Mouse (Mus musculus) kidney, embryonic 15.5 days (tissue): ENCODE data around the gene Mtss1l. TPM values are rescaled to one million over a fixed set of nuclear protein-coding genes. Genes with fewer than 3 reads are reported as not detected.

Experiments
- ATAC-seq: fragments of 200-750 bp; cut with Nextera tagmentation; replicated peaks from 2 replicates; pipeline ENCODE4 v1.8.0; 2017; ENCODE audit warnings: moderate TSS enrichment; ENCODE audit not compliant: low FRiP score
- H3K27ac ChIP-seq: fragments of 300-500 bp; sonication (generic); 2 replicates; pipeline ENCODE4 v1.5.1; 2015; ENCODE audit warnings: mild to moderate bottlenecking, inconsistent platforms
- H3K27me3 ChIP-seq: fragments of 300-500 bp; sonication (generic); 2 replicates; pipeline ENCODE4 v1.6.1; 2015; ENCODE audit warnings: inconsistent platforms
- H3K36me3 ChIP-seq: fragments of 300-500 bp; sonication (generic); 2 replicates; pipeline ENCODE4 v1.6.1; 2015; ENCODE audit warnings: inconsistent platforms
- H3K4me1 ChIP-seq: fragments of 300-500 bp; sonication (generic); 2 replicates; pipeline ENCODE4 v1.6.1; 2015; ENCODE audit warnings: inconsistent platforms
- H3K4me2 ChIP-seq: fragments of 300-500 bp; sonication (generic); 2 replicates; pipeline ENCODE4 v1.6.1; 2015; ENCODE audit warnings: moderate library complexity, mild to moderate bottlenecking, inconsistent platforms
- H3K4me3 ChIP-seq: fragments of 300-500 bp; sonication (generic); replicated peaks from 2 replicates; pipeline ENCODE4 v1.5.1; 2015; ENCODE audit warnings: mild to moderate bottlenecking, inconsistent platforms
- H3K9ac ChIP-seq: fragments of 300-500 bp; sonication (generic); 2 replicates; pipeline ENCODE4 v1.6.1; 2015; ENCODE audit warnings: mild to moderate bottlenecking, inconsistent platforms
- H3K9me3 ChIP-seq: fragments of 300-500 bp; sonication (generic); replicated peaks from 2 replicates; pipeline ENCODE4 v1.6.1; 2016; ENCODE audit warnings: inconsistent platforms
- WGBS: fragments of 180-500 bp; shearing (Covaris S2); methylation state at CpG from one replicate; pipeline ENCODE4 v1.1.7; 2015; ENCODE audit warnings: mixed read lengths; 5-methylcytosine and 5-hydroxymethylcytosine counted together
- polyA plus RNA-seq: library from polyadenylated mRNA; unstranded; fragments of >200 nt; fragmentation: Nextera tagmentation; extraction: Ambion mirVana; gene quantifications from 2 replicates; pipeline ENCODE4 v1.2.1, GENCODE M21; 2015

Gene Mtss1l
- polyA plus RNA-seq, 1 experiment from 2014 or later: 8.3 TPM

DNA sequence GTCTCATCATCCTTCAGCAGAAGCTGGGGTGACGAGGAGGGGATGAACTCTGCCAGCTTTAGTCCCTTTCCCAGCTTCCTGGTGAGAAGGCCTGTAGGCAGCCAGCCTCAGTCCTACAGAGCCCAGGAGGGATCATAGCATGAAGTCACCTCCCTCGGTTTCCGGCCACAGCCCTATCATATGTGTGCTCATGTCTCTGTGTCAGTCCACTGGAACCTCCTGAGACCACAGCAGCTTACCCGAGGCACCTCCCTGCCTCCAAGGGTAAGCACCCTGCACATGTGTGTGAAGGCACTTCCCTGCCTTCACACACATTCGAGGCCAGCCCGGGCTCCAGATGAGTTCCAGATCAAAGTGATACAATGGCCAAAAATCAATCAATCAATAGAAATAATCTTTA is 69.0 kb downstream of the Mtss1l start:
- Histone ChIP-seq H3K4me1 (peaks cover 46% of the 10 kb centered on the region), H3K27ac (0 out of 2 replicates have a peak overlapping the region, but pooled peaks have one; percentile 2), H3K4me2 (no peak overlapping the region), H3K4me3 (no peak overlapping the region), H3K9me3 (no peaks in the 10 kb centered on the region), H3K27me3 (no peaks in the 10 kb centered on the region), H3K36me3 (no peaks in the 10 kb centered on the region), H3K9ac (no peak overlapping the region)
- ATAC-seq: no peak
- WGBS: 63% methylated on average over 6 of the region's 6 CpGs

Other genes starting within 250 kb of the Mtss1l start
- 22.2 and 23.3 TPM in 2 replicates for gene Vac14, start 102.9 kb upstream of the Mtss1l start, polyA plus RNA-seq
- gene Il34, start 84.4 kb downstream of the Mtss1l start, polyA plus RNA-seq: 1.8 and 2.0 TPM in 2 replicates
- gene Cog4, start 125.1 kb downstream of the Mtss1l start, polyA plus RNA-seq: 77.1 and 77.3 TPM in 2 replicates
- gene Sf3b3, start 125.3 kb downstream of the Mtss1l start, polyA plus RNA-seq: 161 and 167 TPM in 2 replicates
- gene Fuk, start 181.0 kb downstream of the Mtss1l start, polyA plus RNA-seq: 12.0 and 13.3 TPM in 2 replicates
- 25.2 and 27.4 TPM in 2 replicates for gene St3gal2, start 198.4 kb downstream of the Mtss1l start, polyA plus RNA-seq